Mouse (Mus musculus) fat pad, adult 2 months (tissue): ENCODE data around the gene Pim1.
"Not testable (repeated sequence)": the region's sequence is repeated elsewhere in the genome, so short reads cannot be mapped to it uniquely, and the experiment has no call there.

ENCODE experiments used
- DNase-seq: peaks from one replicate; pipeline ENCODE4 v3.0.0-alpha.2; 2011; ENCODE audit warnings: low read depth, low spot score; ENCODE audit errors: extremely low read depth

The Pim1 gene

DNA sequence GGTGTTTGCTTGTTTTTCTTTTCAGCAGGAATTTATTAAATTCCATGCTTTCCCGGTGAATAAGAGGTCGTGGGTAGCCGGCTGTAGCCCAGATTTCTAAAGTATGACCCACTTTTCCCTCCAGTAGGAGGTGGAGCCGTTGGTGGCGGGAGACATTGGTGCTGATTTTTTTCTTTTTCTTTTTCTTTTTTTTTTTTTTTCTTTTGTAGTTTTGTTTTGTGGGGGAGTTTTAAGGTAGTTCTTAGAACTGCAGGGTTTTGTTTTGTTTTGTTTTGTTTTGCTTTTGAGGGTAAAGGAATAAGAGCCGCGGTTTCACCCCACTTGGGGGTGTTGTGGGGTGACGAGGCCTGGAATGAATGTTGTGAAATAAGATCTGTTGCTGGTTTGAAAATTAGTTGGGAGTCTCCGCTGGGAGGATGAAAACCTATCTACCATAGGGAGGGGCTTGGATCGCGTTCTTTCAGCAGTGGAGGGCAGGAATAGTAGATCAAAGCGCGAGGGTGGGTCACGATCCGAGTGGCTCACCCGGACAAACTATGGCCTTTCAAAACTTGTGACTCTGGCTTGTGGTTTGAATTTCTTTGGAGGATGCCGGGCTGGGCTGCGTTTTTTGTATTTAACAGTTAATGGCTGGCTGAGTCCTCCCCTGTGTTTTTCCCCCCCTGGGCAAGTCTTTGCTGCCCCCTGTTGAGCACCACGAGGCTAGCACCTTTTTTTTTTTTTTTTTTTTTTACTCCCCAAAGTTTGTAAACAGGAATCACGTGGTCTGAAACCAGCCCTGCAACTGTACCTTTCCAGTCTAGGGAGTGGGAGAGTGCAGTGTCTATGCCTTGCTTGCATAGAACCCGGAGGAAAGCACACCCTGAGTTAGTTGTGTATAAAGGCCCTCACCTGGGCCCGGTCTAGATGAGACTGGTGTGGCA lies 2.0 kb downstream of the Pim1 start:
- peak; percentile 30 for DNase-seq

DNA sequence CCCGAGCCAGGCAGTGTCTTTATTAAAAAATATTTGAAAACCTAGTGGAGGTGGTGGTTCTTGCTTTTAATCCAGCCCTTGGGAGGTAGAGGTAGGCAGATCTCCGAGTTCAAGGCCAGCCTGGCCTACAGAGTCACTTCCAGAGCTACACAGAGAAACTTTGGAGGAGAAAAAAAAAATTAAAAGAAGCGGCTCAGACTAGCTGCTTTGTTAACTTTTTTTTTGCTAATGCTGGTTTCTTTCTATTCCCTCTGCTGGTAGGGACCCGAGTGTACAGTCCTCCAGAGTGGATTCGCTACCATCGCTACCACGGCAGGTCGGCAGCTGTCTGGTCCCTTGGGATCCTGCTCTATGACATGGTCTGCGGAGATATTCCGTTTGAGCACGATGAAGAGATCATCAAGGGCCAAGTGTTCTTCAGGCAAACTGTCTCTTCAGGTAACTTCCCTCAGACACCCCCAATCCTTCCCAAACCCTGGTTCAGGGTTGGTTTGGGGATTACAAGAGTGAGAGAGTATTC lies 3.0 kb downstream of the Pim1 start:
- DNase-seq: no peak

DNA sequence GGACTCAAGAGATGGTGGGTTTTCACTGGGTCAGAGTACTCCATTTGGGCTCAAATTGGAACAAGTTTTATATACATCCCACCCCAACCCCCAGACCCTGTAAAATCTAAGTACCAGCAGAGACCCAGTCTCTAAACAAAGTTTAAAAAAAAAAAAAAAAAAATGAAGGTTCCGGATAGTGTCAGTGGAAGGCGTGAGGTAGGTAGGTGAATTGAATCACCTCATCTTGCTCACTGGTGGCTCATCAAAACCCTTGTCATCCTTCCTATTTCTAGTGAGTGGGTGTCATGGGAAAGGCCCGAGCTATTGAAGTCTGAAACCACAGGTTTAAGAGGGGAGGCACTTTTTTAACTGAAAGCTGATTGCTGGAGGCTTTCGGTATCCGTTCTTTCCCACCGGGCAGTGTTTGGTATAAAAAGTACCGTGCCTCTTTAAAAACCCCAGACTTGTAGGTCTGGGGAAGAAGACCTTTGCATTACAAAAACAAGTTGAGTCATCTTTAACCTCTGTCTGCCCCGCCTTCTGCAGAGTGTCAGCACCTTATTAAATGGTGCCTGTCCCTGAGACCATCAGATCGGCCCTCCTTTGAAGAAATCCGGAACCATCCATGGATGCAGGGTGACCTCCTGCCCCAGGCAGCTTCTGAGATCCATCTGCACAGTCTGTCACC lies 3.6 kb downstream of the Pim1 start:
- DNase-seq: no peak

DNA sequence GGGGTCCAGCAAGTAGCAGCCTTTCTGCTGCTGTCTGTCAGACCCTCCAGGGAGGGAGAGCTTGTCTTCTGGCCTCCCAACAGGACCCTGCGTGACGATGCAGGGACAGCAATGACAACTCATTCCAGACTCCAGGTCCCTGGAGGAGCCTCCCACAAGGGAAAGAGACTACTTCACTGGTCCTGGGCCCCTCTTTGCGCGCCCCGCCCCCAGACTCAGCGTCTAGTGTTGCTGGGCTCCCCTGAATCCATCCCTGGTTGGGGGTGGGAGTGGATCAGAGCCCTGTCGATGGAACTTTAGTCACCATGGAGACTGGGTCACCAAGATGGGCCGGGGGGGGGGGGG lies 4.2 kb downstream of the Pim1 start:
- DNase-seq: no peak

DNA sequence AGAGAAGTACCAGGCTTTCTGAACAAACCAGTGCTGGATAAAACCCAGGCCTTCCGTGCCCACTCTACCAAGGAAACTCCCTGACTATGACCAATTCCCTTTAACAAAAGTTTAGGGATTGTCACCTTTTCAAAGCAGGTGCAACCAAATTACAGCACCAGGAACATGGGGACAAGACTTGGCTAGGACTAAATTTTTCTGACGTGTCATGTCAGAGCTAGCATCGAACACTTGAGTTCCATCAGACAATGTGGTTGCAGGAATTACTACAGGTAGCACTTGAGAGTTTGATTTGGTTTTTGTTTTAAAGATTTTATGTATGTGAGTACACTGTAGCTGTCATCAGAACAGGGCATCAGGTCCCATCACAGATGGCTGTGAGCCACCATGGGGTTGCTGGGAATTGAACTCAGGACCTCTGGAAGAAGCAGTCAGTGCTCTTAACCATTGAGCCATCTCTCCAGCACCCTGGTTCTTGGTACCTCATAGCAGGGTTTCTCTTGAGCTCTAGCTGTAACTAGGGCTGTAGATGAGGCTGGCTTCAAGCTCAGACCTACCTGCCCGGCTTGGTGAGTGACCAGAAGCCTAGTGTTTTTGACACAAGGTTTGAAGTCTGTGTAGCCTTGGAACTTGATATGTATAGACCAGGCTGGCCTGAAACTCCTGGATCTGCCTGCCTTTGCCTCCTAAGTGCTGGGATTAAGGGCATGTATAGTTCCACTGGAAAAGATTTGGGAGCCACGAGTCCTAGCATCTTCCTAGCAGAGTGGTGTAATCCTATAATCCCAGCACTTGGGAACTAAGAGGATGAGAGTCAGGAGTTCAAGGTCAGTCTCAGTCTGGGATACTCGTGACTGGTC lies 5.9 kb downstream of the Pim1 start:
- DNase-seq: no peak

DNA sequence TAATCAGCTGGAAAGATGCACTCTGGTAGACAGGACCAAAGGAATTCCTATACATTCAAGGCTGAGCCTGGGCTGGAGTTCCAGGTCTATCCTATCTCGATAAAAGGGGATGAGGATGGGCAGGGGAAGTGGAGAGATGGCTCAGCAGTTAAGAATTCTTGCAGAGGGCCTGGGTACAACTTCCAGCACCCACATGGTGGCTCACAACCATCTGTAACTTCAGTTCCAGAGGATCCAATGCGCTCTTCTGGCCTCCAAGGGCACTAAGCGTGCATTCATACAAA lies 6.5 kb downstream of the Pim1 start:
- DNase-seq: no peak

DNA sequence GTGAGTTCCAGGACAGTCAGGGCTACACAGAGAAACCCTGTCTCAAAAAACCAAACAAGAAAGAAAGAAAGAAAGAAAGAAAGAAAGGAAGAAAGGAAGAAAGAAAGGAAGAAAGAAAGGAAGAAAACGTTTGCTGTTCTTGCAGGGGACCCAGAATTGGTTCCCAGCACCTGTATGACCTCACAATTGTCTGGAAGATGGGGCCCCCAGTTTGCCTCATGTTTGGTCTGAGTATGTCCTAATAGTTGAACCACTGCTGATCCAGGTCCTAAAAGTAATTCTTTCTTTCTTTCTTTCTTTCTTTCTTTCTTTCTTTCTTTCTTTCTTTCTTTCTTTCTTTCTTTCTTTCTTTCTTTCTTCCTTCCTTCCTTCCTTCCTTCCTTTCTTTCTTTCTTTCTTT lies 6.9 kb downstream of the Pim1 start:
- not testable (repeated sequence) for DNase-seq

DNA sequence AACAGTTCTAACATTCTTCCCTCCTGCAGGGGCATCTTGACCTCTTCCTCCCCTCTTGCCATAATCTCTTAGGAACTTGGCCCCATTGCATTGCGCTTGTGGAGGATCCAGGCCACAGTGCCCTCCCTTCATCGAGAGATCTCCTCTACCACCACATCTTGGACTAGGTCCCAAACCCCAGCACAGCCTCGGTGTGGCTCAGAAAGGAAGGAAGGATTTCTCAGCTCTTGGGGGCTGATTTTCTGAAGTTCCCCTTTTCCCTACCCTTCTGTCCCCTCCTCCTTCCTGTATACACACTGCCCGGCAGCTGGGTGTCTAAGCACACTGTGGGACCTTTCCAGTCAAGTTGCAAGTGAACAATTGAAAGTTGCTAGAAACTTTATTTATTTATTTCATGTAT lies 7.5 kb downstream of the Pim1 start:
- no peak for DNase-seq

DNA sequence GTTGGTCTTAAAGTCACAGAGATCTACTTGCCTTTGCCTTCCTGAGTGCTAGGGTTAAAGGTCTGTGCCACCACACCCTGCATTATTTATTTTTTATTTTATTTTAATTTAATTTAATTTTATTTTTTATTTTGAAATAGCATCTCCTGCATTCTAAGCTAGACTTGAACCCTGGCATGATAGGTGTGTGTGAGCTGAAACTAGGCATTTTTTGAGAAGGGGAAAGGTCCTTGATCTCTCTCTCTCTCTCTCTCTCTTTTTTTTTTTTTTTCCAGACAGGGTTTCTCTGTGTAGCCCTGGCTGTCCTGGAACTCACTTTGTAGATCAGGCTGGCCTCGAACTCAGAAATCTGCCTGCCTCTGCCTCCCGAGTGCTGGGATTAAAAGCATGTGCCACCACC lies 8.4 kb downstream of the Pim1 start:
- not testable (repeated sequence) for DNase-seq

DNA sequence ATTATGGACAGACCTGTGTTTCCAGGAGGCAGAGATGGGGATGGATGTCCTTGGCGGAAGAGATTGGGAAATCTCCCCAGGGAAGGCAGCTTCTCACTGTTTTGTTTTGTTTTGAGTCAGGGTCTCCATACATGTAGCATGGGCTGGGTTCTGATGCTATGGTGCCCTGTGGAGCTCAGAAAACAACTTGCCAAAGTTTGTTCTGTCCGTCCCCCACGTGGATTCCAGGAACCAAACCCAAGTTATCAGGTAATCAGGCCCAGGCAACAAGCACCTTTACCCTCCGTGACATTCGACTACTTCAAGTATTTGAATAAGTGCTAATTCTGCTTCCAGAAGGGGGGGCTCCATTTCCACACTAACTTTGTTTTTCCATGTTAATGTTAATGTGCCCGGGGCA lies 9.0 kb downstream of the Pim1 start:
- DNase-seq: no peak

DNA sequence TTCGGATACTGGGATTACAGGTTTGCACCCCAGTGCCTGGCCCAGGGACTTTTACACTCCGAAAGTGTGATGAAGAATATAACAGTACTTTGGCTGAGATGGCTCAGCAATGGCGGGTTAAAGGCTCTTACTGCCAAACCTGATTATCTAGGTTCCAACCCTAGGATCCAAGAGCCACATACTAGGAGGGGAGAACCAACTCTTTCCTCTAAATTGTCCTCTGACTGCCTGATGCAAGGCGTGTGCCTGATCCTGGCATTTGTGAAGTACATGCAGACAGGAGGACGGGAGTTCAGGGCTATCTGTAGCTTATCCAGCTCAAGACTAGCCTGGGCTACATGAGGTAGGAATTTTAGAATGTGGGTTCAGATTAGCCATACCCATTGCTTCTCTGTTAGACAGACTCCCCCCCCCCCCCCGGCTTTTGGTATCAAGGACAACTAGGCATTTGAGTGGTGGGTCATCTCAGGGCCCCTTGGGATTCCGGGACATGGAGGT lies 9.7 kb downstream of the Pim1 start:
- DNase-seq: no peak

DNA sequence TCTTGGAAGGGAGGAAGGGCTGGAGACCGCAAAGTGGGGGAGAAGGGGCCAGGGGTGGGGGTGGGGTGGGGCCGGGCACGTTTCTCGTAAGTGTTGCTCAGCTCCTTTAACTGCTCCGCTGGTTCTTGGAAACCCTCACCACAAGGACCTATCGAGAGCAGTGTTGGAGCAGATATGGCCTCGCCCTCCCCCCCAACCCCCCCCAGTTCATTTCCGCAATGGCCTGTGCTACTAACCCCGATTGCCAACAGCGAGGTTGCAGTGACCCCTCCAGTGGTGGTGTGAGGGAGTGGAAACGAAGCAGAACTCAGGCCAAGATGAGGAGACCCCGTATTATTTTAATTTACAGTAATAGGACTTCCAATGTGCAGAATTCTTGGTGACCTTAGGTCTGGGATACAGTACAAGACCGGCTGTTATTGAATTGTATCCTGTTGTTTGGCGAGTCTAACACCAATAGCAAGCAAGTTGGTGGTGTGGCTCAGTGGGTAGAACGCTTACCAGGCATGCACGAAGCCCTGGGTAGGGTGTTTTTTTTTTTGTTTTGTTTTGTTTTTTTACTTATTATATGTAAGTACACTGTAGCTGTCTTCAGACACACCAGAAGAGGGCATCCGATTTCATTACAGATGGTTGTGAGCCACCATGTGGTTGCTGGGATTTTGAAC lies 10.4 kb downstream of the Pim1 start:
- DNase-seq: no peak

DNA sequence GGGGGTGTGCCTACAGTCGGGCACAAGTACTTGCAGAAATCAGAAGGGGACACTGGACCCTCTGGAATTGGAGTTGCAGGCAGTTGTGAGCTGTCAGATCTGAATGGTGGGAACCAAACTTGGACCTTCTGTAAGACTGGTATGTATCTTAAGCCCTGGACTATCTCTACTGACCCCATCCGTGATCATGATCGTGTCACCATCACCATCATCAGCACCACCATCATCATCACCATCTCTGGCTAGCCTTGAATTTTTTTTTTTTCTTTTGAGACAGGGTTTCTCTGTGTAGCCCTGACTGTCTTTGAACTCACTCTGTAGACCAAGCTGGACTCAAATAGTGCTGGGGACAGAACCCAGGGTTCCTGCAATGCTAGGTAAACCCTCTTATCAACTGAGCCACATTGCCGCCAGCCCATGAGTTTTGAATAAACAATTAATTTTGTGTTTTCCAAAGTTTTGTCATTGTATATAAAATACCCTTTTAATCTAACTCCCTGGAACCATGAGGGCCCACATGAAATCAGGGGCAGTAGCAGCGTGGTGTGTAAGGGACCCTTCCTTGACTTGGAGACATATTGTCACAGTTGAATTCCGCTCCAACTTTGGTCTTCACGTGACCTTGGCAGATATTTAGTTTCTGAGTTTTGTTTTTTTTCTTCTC lies 11.6 kb downstream of the Pim1 start:
- DNase-seq: no peak

DNA sequence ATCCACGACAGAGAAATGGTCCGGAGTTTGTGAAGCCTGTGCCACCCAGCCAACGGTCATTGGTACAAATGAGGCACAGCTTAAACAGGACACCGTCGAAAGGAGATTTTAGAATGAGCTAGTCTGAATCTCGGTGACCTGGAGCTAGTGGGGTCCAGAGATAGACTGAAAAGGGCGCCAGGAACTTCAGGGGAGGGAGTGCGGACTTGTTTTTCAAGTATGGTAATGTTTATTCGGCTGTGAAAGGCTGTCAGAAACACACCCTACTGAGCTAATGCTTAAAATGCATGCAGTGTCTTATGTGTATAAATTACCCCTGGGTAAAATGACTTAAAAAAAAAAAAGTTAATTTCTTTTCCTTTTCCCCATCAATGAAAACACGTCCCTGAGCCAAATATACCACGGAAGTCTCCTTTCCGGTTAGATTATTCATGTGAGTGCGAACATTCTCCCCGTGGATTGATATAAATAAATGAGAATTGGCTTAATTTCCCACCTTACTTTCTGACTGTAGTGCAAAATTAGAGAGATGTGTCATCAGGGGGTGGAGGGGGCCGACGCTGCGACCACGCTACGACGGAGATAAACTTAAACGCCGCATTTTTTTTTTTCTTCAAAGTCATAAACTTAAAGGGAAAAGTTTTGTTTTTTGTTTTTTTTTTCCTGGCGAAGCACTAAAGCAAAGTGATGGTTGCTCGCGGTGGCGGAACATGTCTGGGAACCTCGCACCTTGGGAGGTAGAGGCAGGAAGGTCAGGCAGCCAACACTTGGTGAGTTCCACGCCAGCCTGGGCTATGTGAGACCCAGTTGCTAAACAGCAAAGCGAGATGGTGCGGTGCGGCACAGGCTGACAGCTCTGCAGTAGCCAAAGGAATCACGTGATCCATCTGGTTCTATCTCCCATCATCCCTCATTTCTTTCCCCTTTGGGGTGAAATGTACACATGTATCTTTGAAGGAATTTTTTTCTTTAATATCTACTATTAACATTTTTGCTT lies 12.4 kb downstream of the Pim1 start:
- no peak for DNase-seq

DNA sequence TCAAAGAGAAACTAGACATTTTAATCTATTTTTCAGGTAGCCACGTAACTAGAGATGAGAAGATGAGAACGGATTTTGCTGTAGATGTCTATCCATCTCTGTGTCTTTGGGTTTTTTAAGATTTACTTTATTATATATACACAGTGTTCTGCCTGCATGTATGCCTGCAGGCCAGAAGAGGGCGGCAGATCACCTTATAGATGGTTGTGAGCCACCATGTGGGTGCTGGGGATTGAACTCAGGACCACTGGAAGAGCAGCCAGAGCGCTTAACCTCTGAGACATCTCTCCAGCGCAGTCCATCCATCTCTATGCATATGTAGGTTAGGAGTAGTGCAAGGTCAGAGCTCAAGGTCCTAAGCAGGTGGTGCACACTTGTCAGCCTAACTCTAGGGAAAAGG lies 13.1 kb downstream of the Pim1 start:
- no peak for DNase-seq

DNA sequence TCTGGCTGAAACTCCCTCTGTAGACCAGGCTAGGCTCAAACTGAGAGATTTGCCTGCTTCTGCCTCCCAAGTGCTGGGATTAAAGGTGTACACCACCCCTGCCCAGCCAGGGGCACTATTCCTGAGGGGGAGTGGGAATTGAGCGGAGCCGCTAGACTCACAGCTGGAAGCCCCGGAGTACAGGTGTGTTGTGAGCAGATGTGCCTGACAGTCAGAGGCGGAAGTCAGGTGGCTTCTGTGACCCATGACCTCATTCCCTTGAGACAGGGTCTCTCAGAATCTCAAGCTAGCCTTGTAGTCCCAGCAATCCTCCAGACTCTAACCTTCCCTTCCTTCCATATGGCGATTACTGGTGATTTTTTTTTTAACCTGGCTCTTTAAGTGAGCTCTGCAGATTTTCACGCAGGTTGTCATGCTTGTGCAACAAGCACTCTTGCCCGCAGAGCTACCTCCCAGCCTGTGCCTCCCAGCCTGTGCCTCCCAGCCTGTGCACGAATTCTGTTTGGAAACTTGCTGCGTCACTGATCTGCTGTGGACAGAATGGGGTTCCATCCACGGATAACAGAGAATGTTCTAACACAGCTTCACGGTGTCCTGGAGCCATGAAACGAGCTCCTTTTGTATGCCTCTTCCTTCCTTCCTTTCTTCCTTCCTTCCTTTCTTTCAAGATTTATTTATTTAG lies 18.5 kb downstream of the Pim1 start:
- no peak for DNase-seq

DNA sequence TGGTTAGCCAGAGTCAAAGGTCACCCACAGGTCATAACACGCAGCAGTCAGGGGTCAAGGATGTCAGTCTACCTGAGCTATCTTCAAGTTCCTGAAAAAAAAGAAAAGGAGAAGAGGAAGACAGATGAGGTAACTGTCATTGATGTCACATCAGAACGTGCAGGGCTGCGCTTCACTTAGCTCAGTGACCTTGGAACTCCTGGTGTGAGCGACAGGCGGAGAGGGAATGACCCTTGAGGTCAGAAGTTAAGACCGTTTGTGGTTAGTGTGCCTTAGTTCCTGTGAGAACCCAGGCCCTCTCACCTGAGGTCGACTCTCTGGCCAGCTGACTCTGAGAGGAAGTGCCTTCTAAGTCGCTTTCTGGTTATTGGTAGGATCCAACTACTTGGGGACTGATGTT lies 20.1 kb downstream of the Pim1 start:
- DNase-seq: no peak

DNA sequence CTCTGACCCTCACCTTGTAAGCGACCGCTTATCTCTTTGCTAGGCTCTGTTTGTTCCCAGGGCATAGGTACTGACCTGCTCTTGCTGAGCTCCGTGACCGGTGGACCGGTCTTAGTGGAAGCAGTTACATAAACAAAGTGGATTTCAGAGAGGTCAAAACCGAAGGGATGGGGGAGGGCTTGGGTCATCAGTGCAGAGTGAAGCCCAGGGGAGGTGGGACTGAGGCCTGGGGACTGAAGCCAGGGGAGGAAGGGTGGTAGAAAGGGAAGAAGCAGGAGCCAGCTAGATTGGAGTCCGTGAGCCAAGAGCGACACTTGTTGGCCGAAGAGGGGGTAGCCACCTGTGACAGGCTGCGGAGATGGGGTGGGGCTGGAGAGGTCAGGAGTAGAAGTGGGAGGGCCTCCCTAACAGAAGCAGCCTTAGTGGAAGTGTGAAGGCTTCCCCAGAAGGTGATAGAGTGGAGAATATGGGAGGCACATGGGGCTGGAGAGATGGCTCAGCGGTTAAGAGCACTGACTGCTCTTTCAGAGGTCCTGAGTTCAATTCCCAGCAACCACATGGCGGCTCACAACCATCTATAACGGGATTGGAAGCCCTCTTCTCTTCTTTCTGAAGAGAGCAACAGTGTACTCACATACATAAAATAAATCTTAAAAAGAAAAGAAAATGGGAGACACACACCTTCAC lies 22.6 kb downstream of the Pim1 start:
- no peak for DNase-seq
